Mouse (Mus musculus) liver, adult 2 months (tissue): ENCODE measurements around the gene Bcl3. TPM values are rescaled to one million over a fixed set of nuclear protein-coding genes. Genes with fewer than 3 reads are reported as not detected.

Source experiments
- DNase-seq: peaks from one replicate; pipeline ENCODE4 v3.0.0-alpha.2; 2011; ENCODE audit warnings: low read depth, low spot score; ENCODE audit errors: extremely low read depth
- H3K27ac ChIP-seq: fragments of 200-500 bp; replicated peaks from 2 replicates; pipeline ENCODE4 v1.5.1; 2012; ENCODE audit warnings: low read depth, mild to moderate bottlenecking, control low read depth, inconsistent platforms, low read length; ENCODE audit not compliant: insufficient read depth
- H3K27me3 ChIP-seq: fragments of 200-500 bp; 2 replicates; pipeline ENCODE4 v1.6.1; 2012; ENCODE audit warnings: mild to moderate bottlenecking, moderate library complexity, low read length, inconsistent platforms; ENCODE audit not compliant: control insufficient read depth, insufficient read depth
- H3K36me3 ChIP-seq: fragments of 200-500 bp; 2 replicates; pipeline ENCODE4 v1.6.1; 2012; ENCODE audit warnings: low read length, inconsistent platforms; ENCODE audit not compliant: control insufficient read depth, insufficient read depth
- H3K4me1 ChIP-seq: fragments of 200-500 bp; 2 replicates; pipeline ENCODE4 v1.6.1; 2011; ENCODE audit warnings: low read length; ENCODE audit not compliant: control insufficient read depth, insufficient read depth
- H3K4me3 ChIP-seq: fragments of 200-500 bp; 2 replicates; pipeline ENCODE4 v1.5.1; 2011; ENCODE audit warnings: low read depth, mild to moderate bottlenecking, control low read depth, low read length, moderate library complexity; ENCODE audit not compliant: insufficient read depth
- H3K79me2 ChIP-seq: fragments of 200-500 bp; 2 replicates; pipeline ENCODE4 v1.6.1; 2012; ENCODE audit warnings: inconsistent platforms, mild to moderate bottlenecking, low read length, moderate library complexity; ENCODE audit not compliant: control insufficient read depth, insufficient read depth
- H3K9ac ChIP-seq: fragments of 200-500 bp; 2 replicates; pipeline ENCODE4 v1.6.1; 2012; ENCODE audit warnings: low read depth, mild to moderate bottlenecking, control low read depth, inconsistent platforms, low read length
- CTCF ChIP-seq: fragments of 200-500 bp; IDR thresholded peaks from 2 replicates; pipeline ENCODE4 v1.5.1; 2011; ENCODE audit warnings: low read depth, low read length, control low read depth
- POLR2A ChIP-seq: fragments of 200-500 bp; IDR thresholded peaks from 2 replicates; pipeline ENCODE4 v1.6.1; 2011; ENCODE audit warnings: low read length, control low read depth; ENCODE audit not compliant: insufficient read depth; ENCODE audit errors: extremely low read depth
- WGBS: fragments of 180-500 bp; shearing (Covaris S2); methylation state at CpG from one replicate; pipeline ENCODE4 v1.1.7; 2018; 5-methylcytosine and 5-hydroxymethylcytosine counted together
- polyA plus RNA-seq: library from polyadenylated mRNA; depleted of rRNA; stranded (reverse); fragments of >200 nt; gene quantifications from 2 replicates; pipeline ENCODE4 v1.2.3, GENCODE M21; 2012
- total RNA-seq: library from RNA; depleted of rRNA; stranded (reverse); fragments of >200 nt; gene quantifications from 2 replicates; pipeline ENCODE4 v1.2.3, GENCODE M21; 2014

Gene Bcl3
- total and polyA plus RNA-seq, 2 experiments, result 3.0 to 72.8 TPM

DNA sequence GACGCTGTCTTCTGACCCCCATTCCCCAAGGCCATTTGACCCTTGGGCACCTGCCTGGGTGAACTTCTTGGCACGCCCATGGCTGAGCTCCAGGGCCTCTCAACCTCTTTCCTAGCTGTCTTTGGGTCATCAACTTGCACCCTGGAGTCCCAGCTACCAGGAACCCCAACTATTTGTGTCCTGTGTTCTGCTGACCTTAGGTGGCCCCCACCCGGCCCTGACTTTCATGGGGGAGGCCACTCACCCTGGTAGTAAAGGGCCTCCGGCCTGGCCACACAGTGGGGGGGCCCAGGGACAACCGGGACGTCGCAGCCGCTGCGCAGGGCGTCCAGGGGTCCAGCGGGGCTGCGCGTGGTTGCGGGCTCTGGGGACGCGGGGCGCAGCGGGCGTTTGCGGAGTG lies 377 bp downstream of the Bcl3 start:
- TF ChIP-seq CTCF, result no peak
- TF ChIP-seq POLR2A, result no peak
- Histone ChIP-seq H3K27ac (peak overlapping the region; percentile 99), H3K4me3 (peak overlapping the region; percentile 92), H3K27me3 (no peaks in the 10 kb centered on the region), H3K4me1 (peaks cover 37% of the 10 kb centered on the region), H3K9ac (peak overlapping the region; percentile 99), H3K36me3 (peaks cover 3% of the 10 kb centered on the region; the same call in 1 of the 2 replicates), H3K79me2 (peaks cover 10% of the 10 kb centered on the region; the same call in 1 of the 2 replicates)
- DNase-seq, result peak; percentile 56
- WGBS, result 2% methylated on average over 20 of the region's 20 CpGs

DNA sequence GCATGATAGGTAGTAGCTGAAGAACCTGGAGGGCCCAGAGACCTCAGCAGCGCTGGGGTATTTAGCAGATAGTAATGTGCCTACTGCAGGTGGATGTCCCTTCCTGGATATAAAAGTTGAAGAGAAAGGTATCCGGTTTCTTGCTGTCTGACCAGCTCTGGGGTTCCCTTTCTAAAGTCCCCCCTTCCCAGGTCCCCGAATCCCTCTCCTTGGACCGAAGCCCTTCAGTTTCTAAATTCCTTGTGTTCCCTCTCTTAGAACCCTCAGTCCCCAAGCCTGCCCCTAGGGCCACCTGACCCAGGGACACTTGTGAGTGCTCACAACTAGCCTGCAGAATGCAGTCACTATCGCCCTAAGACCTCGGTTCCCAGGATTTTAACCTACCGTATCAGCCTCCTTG lies 937 bp downstream of the Bcl3 start:
- H3K79me2 ChIP-seq, result peaks cover 10% of the 10 kb centered on the region; the same call in 1 of the 2 replicates
- DNase-seq, result no peak
- 35% methylated on average over 7 of the region's 7 CpGs for WGBS
- H3K36me3 ChIP-seq, result peaks cover 3% of the 10 kb centered on the region; the same call in 1 of the 2 replicates
- peak overlapping the region; percentile 99 for H3K27ac ChIP-seq
- TF ChIP-seq POLR2A (no peak), CTCF (no peak)
- peaks cover 37% of the 10 kb centered on the region for H3K4me1 ChIP-seq
- H3K4me3 ChIP-seq, result peak overlapping the region; percentile 92
- H3K27me3 ChIP-seq, result no peaks in the 10 kb centered on the region
- H3K9ac ChIP-seq, result peak overlapping the region; percentile 99

DNA sequence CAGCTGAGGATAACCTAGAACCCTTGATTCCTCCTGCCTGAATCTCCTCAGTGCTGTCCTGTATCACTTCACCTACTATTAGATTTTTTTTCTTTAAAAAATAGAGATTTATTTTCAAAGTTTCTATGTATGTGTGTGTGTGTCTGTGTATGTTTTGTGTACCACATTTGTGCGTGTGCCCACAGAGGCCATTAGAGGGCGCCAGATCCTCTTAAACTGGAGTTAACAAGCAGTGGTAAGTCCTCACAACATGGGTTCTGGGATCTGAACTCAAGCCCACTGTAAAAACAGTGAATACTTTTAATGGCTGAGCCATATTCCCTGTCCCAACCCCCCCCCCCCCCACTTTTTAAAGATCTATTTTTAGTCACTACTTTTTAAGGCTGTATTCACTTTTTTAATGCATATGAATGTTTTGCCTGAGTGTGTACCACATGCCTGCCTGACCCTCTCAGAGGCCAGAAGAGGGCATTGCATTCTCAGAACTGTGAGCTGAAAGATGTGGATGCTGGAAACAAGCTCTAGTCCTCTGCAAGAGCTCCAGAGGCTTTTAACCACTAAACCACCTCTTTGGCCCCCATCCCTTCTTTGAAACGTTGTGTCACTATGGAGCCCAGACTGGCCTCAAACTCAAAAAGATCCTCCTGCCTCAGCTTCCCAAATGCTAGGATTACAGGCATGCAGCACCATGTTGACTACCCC lies 2.1 kb downstream of the Bcl3 start:
- no peak for DNase-seq
- 76% methylated on average over 3 of the region's 3 CpGs for WGBS
- H3K4me1 ChIP-seq, result peaks cover 41% of the 10 kb centered on the region
- peaks cover 10% of the 10 kb centered on the region; the same call in 1 of the 2 replicates for H3K79me2 ChIP-seq
- H3K9ac ChIP-seq, result peak overlapping the region; percentile 9; the same call in 1 of the 2 replicates
- peaks cover 3% of the 10 kb centered on the region; the same call in 1 of the 2 replicates for H3K36me3 ChIP-seq
- H3K4me3 ChIP-seq, result no peak overlapping the region
- TF ChIP-seq CTCF (peak; percentile 48), POLR2A (no peak)
- H3K27ac ChIP-seq, result 0 out of 2 replicates have a peak overlapping the region, but pooled peaks have one; percentile 16
- no peaks in the 10 kb centered on the region for H3K27me3 ChIP-seq

GRCm38 (mm10) chr7:19818875-19819274 lies 3.7 kb downstream of the Bcl3 start:
- H3K4me1 ChIP-seq, result peaks cover 36% of the 10 kb centered on the region
- no peak for DNase-seq
- no peaks in the 10 kb centered on the region for H3K27me3 ChIP-seq
- peaks cover 10% of the 10 kb centered on the region; the same call in 1 of the 2 replicates for H3K79me2 ChIP-seq
- WGBS, result 84% methylated on average over 7 of the region's 7 CpGs
- H3K27ac ChIP-seq, result peak overlapping the region; percentile 78
- H3K36me3 ChIP-seq, result peaks cover 11% of the 10 kb centered on the region; the same call in 1 of the 2 replicates
- no peak for TF ChIP-seq CTCF
- peak overlapping the region; percentile 49 for H3K9ac ChIP-seq
- no peak overlapping the region for H3K4me3 ChIP-seq

GRCm38 (mm10) chr7:19818440-19818839 lies 4.1 kb downstream of the Bcl3 start:
- H3K79me2 ChIP-seq, result peaks cover 10% of the 10 kb centered on the region; the same call in 1 of the 2 replicates
- no peak for TF ChIP-seq POLR2A
- no peak for TF ChIP-seq CTCF
- H3K27me3 ChIP-seq, result no peaks in the 10 kb centered on the region
- H3K4me3 ChIP-seq, result no peak overlapping the region
- H3K36me3 ChIP-seq, result peaks cover 13% of the 10 kb centered on the region; the same call in 1 of the 2 replicates
- peak overlapping the region; percentile 78 for H3K27ac ChIP-seq
- H3K9ac ChIP-seq, result peak overlapping the region; percentile 49
- 41% methylated on average over 5 of the region's 5 CpGs for WGBS
- peak; percentile 72 for DNase-seq
- peaks cover 31% of the 10 kb centered on the region for H3K4me1 ChIP-seq
